Mouse (Mus musculus) myocyte (in vitro differentiated cells): ENCODE data around the gene Cd40lg.

Source experiments
- CEBPB ChIP-seq: IDR thresholded peaks from 2 replicates; pipeline ENCODE4 v1.6.1; 2011; ENCODE audit warnings: mild to moderate bottlenecking, moderate library complexity; ENCODE audit not compliant: poor library complexity, insufficient read depth, severe bottlenecking
- E2F4 ChIP-seq: IDR thresholded peaks from one replicate; pipeline ENCODE4 v1.6.1; 2011; ENCODE audit warnings: mild to moderate bottlenecking, control low read depth, moderate library complexity; ENCODE audit not compliant: insufficient read depth
- MAX ChIP-seq: IDR thresholded peaks from one replicate; pipeline ENCODE4 v1.6.1; 2011; ENCODE audit warnings: low read depth, mild to moderate bottlenecking, control low read depth
- MYOD1 ChIP-seq, 3 experiments: IDR thresholded peaks; one replicate each; pipeline ENCODE4 v1.6.1; 2011; ENCODE audit warnings: control low read depth in 2 of 3, low read depth in 2 of 3, mild to moderate bottlenecking in 2 of 3, moderate library complexity in 1 of 3; ENCODE audit not compliant: insufficient read length in 2 of 3, control insufficient read depth in 1 of 3
- MYOG ChIP-seq, 3 experiments: IDR thresholded peaks; one replicate each; pipeline ENCODE4 v1.6.1; 2011; ENCODE audit warnings: control low read depth in 2 of 3, low read depth in 2 of 3, mild to moderate bottlenecking in 2 of 3; ENCODE audit not compliant: insufficient read length in 2 of 3, control insufficient read depth in 1 of 3, insufficient read depth in 1 of 3
- POLR2A ChIP-seq: IDR thresholded peaks from one replicate; pipeline ENCODE4 v1.6.1; 2011; ENCODE audit warnings: low read depth, mild to moderate bottlenecking, control low read depth, moderate library complexity; ENCODE audit not compliant: insufficient read length
- POLR2AphosphoS2 ChIP-seq: IDR thresholded peaks from one replicate; pipeline ENCODE4 v1.6.1; 2011; ENCODE audit warnings: low read depth, control low read depth; ENCODE audit not compliant: insufficient read length
- REST ChIP-seq: IDR thresholded peaks from one replicate; pipeline ENCODE4 v1.6.1; 2011; ENCODE audit warnings: mild to moderate bottlenecking, control low read depth, moderate library complexity; ENCODE audit not compliant: insufficient read depth, insufficient read length
- SRF ChIP-seq: IDR thresholded peaks from one replicate; pipeline ENCODE4 v1.6.1; 2011; ENCODE audit warnings: low read depth; ENCODE audit not compliant: control insufficient read depth, insufficient read length
- TCF12 ChIP-seq: IDR thresholded peaks from one replicate; pipeline ENCODE4 v1.6.1; 2011; ENCODE audit warnings: mild to moderate bottlenecking, control low read depth; ENCODE audit not compliant: poor library complexity, insufficient read depth, severe bottlenecking
- TCF3 ChIP-seq: IDR thresholded peaks from one replicate; pipeline ENCODE4 v1.6.1; 2011; ENCODE audit warnings: low read depth, control low read depth; ENCODE audit not compliant: insufficient read length
- USF1 ChIP-seq: IDR thresholded peaks from one replicate; pipeline ENCODE4 v1.6.1; 2011; ENCODE audit warnings: low read depth, mild to moderate bottlenecking, control low read depth, moderate library complexity

DNA sequence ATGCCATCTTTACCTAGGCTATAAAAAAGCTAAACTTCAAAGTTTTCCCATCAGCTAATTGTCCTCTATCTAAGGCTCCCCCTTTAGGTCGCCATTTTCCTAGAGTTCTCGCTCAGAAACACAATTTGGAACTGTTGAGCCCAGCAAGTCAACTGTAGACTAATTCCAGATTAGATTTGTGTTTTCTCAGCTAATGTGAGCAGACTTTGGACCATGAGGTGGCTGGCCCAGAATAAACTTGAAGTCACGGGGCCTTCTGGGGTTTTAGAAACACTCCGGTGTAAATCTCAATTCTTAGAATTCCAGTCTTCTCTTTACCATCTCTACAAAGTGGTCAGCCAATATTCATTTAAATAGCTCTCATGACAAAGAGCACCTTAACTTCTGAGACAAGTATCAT lies 3.6 kb downstream of the Cd40lg start:
- TF ChIP-seq POLR2A (no peak), USF1 (no peak), TCF12 (no peak), POLR2AphosphoS2 (no peak), E2F4 (no peak), MYOG (IDR thresholded peaks at IDR 0.05; ENCODE audit: control insufficient read depth in 1 of 3, insufficient read depth in 1 of 3, insufficient read length in 2 of 3, low read depth in 2 of 3) (no peak), MYOD1 (IDR thresholded peaks at IDR 0.05; ENCODE audit: control insufficient read depth in 1 of 3, insufficient read length in 2 of 3, low read depth in 2 of 3) (no peak), MAX (no peak), SRF (no peak), CEBPB (no peak), TCF3 (no peak), REST (no peak)
